Mouse (Mus musculus): ENCODE data around the gene Arhgap15.

The Arhgap15 gene

GRCm38 (mm10) chr2:44380225-44380624, 631.6 kb downstream of the Arhgap15 start:
- DNase-seq, result no peak

- DNase-seq, result no peak
These were observed 635.9 kb downstream of the Arhgap15 start for GRCm38 (mm10) chr2:44384541-44384940.

GRCm38 (mm10) chr2:44389556-44389955, 640.9 kb downstream of the Arhgap15 start:
- DNase-seq, result no peak

- no peak for DNase-seq
These were observed 645.2 kb downstream of the Arhgap15 start for GRCm38 (mm10) chr2:44393789-44394188.

GRCm38 (mm10) chr2:44394956-44395501, 646.4 kb downstream of the Arhgap15 start:
- no peak for DNase-seq

GRCm38 (mm10) chr2:44395577-44395976, 647.0 kb downstream of the Arhgap15 start:
- DNase-seq, result no peak

- no peak for DNase-seq
These were observed 648.6 kb downstream of the Arhgap15 start for GRCm38 (mm10) chr2:44397209-44397608.

- no peak for DNase-seq
These were observed 649.2 kb downstream of the Arhgap15 start for GRCm38 (mm10) chr2:44397735-44398337.

GRCm38 (mm10) chr2:44399191-44399926, 650.7 kb downstream of the Arhgap15 start:
- peak; percentile 26 for DNase-seq

GRCm38 (mm10) chr2:44401704-44402422, 653.2 kb downstream of the Arhgap15 start:
- no peak for DNase-seq

GRCm38 (mm10) chr2:44411660-44412059, 663.0 kb downstream of the Arhgap15 start:
- DNase-seq, result no peak

GRCm38 (mm10) chr2:44416331-44416730, 667.7 kb downstream of the Arhgap15 start:
- no peak for DNase-seq

GRCm38 (mm10) chr2:44419547-44420225, 671.1 kb downstream of the Arhgap15 start:
- no peak for DNase-seq

- DNase-seq, result no peak
These were observed 681.9 kb downstream of the Arhgap15 start for GRCm38 (mm10) chr2:44430521-44430920.

- no peak for DNase-seq
These were observed 688.0 kb downstream of the Arhgap15 start for GRCm38 (mm10) chr2:44436652-44437051.

GRCm38 (mm10) chr2:44437496-44438057, 689.0 kb downstream of the Arhgap15 start:
- DNase-seq, result no peak

GRCm38 (mm10) chr2:44438070-44438469, 689.4 kb downstream of the Arhgap15 start:
- no peak for DNase-seq

- DNase-seq, result no peak
These were observed 696.3 kb downstream of the Arhgap15 start for GRCm38 (mm10) chr2:44444938-44445337.

Data from cerebellum, adult 11-12 months (tissue).